Mouse (Mus musculus): Measurements from ENCODE around the gene Olfr168. TPM values are rescaled to one million over a fixed set of nuclear protein-coding genes. Genes with fewer than 3 reads are reported as not detected.
"Not testable (repeated sequence)": the region's sequence is repeated elsewhere in the genome, so short reads cannot be mapped to it uniquely, and the experiment has no call there.

Olfr168 gene
- polyA plus RNA-seq (2017; shearing (Covaris generic)): not detected

DNA sequence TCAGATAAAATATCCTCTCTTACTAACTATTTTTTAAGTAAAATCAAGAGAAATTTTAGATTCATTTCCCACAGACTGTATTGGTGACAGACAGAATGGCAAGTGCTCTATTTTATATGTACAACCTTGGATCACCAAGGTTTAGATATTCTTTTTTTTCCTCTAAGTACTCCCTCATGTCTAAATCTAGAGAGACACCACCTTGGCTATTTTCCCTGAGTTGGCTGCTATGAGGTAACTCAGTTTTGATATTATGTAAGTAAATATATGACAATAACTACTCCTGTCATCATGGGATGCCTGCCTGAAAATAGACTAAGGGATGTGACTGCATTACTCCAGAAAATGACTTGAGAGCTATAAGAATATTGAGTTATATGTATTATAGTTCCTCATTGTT lies at the start of gene Olfr168:
Gene Olfr168 (minus strand): TSS at position 101 of the 400 bp plus-strand sequence.
- no peak for ATAC-seq

DNA sequence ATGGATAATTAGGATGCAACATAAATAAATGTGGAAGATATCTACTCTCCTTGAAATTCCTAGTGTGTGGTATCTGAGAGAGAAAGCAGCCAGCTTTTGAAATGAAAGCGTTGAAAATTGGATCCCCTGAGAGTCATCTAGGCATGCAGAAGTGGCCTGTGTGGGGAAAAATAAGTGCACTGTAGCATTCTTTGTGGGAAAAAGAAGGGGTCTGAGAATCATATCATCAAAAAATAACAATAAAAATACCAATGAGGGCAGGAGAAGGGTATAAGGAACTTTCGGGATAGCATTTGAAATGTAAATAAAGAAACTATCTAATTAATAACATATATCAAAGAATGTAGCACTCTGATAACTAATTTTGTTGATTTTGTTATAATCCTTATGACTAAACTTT lies 36.4 kb upstream of the Olfr168 start, which contains the start of gene Olfr169:
Gene Olfr169 (minus strand): TSS at position 101 of the 400 bp plus-strand sequence.
- not testable (repeated sequence) for ATAC-seq

DNA sequence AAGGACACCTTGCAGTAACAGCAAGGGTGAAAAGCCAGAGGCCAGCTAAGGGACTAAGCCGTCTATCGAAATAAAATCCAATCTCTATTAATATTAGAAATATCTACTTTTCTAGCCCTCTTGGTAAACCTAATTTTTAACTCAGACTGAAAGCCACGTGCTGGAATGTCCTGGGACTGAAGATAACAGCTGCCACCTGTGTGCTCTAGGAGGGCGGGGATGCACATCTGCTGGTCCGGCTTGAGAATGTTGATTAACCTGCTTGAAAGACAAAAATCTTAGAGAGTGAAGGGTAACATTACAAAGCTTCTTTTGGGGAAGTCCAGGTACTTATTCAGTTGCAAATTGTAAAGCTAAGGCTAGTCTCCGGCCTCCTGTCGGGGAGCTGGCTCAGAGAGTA lies 18.1 kb upstream of the Olfr168 start:
- ATAC-seq: not testable (repeated sequence)

DNA sequence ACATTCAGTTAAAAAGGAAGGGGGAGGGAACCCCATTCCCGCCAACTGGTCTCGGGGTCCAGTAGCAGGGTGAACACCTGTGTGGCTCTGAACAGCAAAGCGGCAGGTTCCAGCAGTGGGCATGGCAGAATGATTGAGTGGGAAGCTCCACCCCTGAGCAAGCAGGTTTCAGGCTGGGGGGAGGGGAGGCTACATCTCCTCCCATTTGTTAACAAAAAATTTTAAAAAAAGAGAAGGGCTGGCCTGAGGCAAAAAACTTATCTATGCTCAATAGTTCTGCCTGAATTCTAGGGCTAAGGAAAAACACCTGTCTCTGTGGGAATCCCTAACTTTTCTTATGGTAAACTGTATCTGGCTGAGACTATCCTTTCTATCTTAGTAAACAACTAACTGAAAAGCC lies 16.9 kb upstream of the Olfr168 start:
- not testable (repeated sequence) for ATAC-seq

DNA sequence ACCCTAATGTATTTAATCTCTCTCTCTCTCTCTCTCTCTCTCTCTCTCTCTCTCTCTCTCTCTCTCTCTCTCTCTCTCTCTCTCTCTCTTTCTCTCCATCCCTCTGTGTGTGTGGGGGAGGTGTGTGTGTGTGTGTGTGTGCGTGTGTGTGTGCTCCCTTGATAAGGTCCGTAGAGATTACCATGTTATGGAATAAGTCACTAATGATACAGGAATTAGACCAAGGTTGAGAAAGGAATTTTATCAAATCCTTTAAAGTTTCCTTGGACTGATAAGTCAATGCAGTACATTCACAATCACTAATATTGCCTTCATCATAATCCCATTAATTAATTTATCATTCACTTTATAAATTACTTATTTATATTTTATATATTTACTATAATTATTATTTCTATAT lies 13.2 kb downstream of the Olfr168 start, which contains the start of gene Olfr167:
Gene Olfr167 (minus strand): TSS at position 101 of the 400 bp plus-strand sequence.
- ATAC-seq: no peak

DNA sequence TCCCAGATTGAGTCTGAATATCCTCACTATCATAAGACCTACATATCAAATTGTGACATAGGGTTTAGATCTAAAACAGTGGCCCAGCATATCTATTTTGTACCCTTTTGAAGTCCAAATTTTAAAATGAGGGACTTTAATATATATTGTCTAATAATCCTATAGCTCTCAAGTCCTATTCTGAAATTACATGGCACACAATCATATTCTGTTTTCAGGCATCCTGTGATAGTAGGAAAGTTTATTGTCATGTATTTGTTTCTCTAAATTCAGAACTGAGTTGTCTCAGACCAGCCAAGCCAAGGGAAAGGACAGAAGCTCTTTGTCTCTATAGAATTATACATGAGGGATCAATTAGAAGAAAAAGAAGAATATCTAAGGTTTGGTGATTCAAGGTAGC lies 52.0 kb downstream of the Olfr168 start, which contains the start of gene Olfr166:
Gene Olfr166 (plus strand): TSS at position 301 of the 400 bp plus-strand sequence.
- ATAC-seq: no peak

Other genes with a start within 250 kb of the Olfr168 start
- not detected for gene Olfr164, start 221.5 kb downstream of the Olfr168 start, polyA plus RNA-seq (2017; shearing (Covaris generic))
- gene Olfr165, start 112.4 kb downstream of the Olfr168 start, polyA plus RNA-seq (2017; shearing (Covaris generic)): not detected
- not detected for gene Olfr166, start 51.9 kb downstream of the Olfr168 start, polyA plus RNA-seq (2017; shearing (Covaris generic))
- under 1 TPM in 1 of 3 experiments, not detected in 2; 0.05 TPM for gene Olfr167, start 13.3 kb downstream of the Olfr168 start, polyA plus RNA-seq (2017; shearing (Covaris generic))
- not detected for gene Olfr169, start 36.3 kb upstream of the Olfr168 start, polyA plus RNA-seq (2017; shearing (Covaris generic))
- not detected for gene Olfr170, start 76.3 kb upstream of the Olfr168 start, polyA plus RNA-seq (2017; shearing (Covaris generic))
- gene Olfr171, start 94.4 kb upstream of the Olfr168 start, polyA plus RNA-seq (2017; shearing (Covaris generic)): not detected
- gene Lamp3, start 170.8 kb upstream of the Olfr168 start, polyA plus RNA-seq (2017; shearing (Covaris generic)): not detected
- gene B3gnt5, start 224.7 kb upstream of the Olfr168 start, polyA plus RNA-seq (2017; shearing (Covaris generic)): 10 to 100 TPM; 11.8 to 27.1 (median 14.7) TPM